Mouse (Mus musculus) myocyte (in vitro differentiated cells): ENCODE measurements around the gene Sec22c. TPM values are rescaled to one million over a fixed set of nuclear protein-coding genes. Genes with fewer than 3 reads are reported as not detected.

Experiments
- H3K27me3 ChIP-seq: one replicate; pipeline ENCODE4 v1.6.1; 2011; ENCODE audit not compliant: control insufficient read depth, insufficient read depth, insufficient read length
- H3K36me3 ChIP-seq: one replicate; pipeline ENCODE4 v1.6.1; 2011; ENCODE audit not compliant: control insufficient read depth, insufficient read depth
- H3K4me2 ChIP-seq: one replicate; pipeline ENCODE4 v1.6.1; 2011; ENCODE audit warnings: low read depth, control low read depth
- H3K4me3 ChIP-seq: one replicate; pipeline ENCODE4 v1.5.1; 2011; ENCODE audit warnings: mild to moderate bottlenecking, control low read depth, moderate library complexity
- H3K79me2 ChIP-seq: one replicate; pipeline ENCODE4 v1.6.1; 2011; ENCODE audit not compliant: control insufficient read depth, insufficient read depth
- H3ac ChIP-seq: one replicate; pipeline ENCODE4 v1.6.1; 2011; ENCODE audit not compliant: control insufficient read depth, insufficient read length
- CEBPB ChIP-seq: IDR thresholded peaks from 2 replicates; pipeline ENCODE4 v1.6.1; 2011; ENCODE audit warnings: mild to moderate bottlenecking, moderate library complexity; ENCODE audit not compliant: poor library complexity, insufficient read depth, severe bottlenecking
- E2F4 ChIP-seq: IDR thresholded peaks from one replicate; pipeline ENCODE4 v1.6.1; 2011; ENCODE audit warnings: mild to moderate bottlenecking, control low read depth, moderate library complexity; ENCODE audit not compliant: insufficient read depth
- MAX ChIP-seq: IDR thresholded peaks from one replicate; pipeline ENCODE4 v1.6.1; 2011; ENCODE audit warnings: low read depth, mild to moderate bottlenecking, control low read depth
- MYOD1 ChIP-seq, 3 experiments: IDR thresholded peaks; one replicate each; pipeline ENCODE4 v1.6.1; 2011; ENCODE audit warnings: control low read depth in 2 of 3, low read depth in 2 of 3, mild to moderate bottlenecking in 2 of 3, moderate library complexity in 1 of 3; ENCODE audit not compliant: insufficient read length in 2 of 3, control insufficient read depth in 1 of 3
- MYOG ChIP-seq, 3 experiments: IDR thresholded peaks; one replicate each; pipeline ENCODE4 v1.6.1; 2011; ENCODE audit warnings: control low read depth in 2 of 3, low read depth in 2 of 3, mild to moderate bottlenecking in 2 of 3; ENCODE audit not compliant: insufficient read length in 2 of 3, control insufficient read depth in 1 of 3, insufficient read depth in 1 of 3
- POLR2A ChIP-seq: IDR thresholded peaks from one replicate; pipeline ENCODE4 v1.6.1; 2011; ENCODE audit warnings: low read depth, mild to moderate bottlenecking, control low read depth, moderate library complexity; ENCODE audit not compliant: insufficient read length
- POLR2AphosphoS2 ChIP-seq: IDR thresholded peaks from one replicate; pipeline ENCODE4 v1.6.1; 2011; ENCODE audit warnings: low read depth, control low read depth; ENCODE audit not compliant: insufficient read length
- REST ChIP-seq: IDR thresholded peaks from one replicate; pipeline ENCODE4 v1.6.1; 2011; ENCODE audit warnings: mild to moderate bottlenecking, control low read depth, moderate library complexity; ENCODE audit not compliant: insufficient read depth, insufficient read length
- SRF ChIP-seq: IDR thresholded peaks from one replicate; pipeline ENCODE4 v1.6.1; 2011; ENCODE audit warnings: low read depth; ENCODE audit not compliant: control insufficient read depth, insufficient read length
- TCF12 ChIP-seq: IDR thresholded peaks from one replicate; pipeline ENCODE4 v1.6.1; 2011; ENCODE audit warnings: mild to moderate bottlenecking, control low read depth; ENCODE audit not compliant: poor library complexity, insufficient read depth, severe bottlenecking
- TCF3 ChIP-seq: IDR thresholded peaks from one replicate; pipeline ENCODE4 v1.6.1; 2011; ENCODE audit warnings: low read depth, control low read depth; ENCODE audit not compliant: insufficient read length
- USF1 ChIP-seq: IDR thresholded peaks from one replicate; pipeline ENCODE4 v1.6.1; 2011; ENCODE audit warnings: low read depth, mild to moderate bottlenecking, control low read depth, moderate library complexity
- polyA plus RNA-seq: library from polyadenylated mRNA; unstranded; fragments of >200 nt; fragmentation: generic; extraction: Trizol; gene quantifications from one replicate; pipeline ENCODE4 v1.2.1, GENCODE M21; 2012; ENCODE audit warnings: missing spikeins

Sec22c gene
- polyA plus RNA-seq, 1 experiment: 6.2 TPM

DNA sequence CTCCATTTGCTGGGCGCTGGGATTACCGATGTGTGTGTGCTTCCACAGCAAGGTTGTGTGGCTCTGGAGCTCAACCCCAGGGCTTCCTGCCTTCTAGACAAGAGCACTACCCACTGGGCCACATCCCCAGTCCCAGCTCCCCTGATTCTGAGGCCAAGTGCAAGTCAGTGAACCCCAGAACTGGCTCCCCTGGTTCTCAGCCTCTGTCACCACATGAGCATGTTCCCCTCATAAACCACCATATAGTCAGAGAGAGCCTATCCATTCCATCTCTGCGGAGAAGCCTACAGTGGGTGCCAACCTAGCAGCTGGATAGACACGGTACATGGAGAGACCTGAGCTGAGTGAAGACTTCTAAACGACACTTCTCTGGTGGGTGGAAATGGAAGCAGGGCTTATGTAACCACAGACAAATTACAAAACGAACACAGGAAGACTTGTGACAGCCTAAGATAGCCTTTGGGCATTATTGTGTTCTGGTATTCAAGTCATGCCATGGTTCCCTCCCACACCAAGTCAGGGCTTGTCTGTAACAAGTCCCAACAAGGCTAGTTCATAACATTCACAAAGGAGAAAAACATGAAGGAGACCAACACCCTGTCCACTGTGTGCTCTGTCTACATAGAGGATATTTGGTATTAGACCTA, 862 bp upstream of the Sec22c start:
- no peak for TF ChIP-seq TCF3
- TF ChIP-seq CEBPB: no peak
- TF ChIP-seq E2F4: no peak
- no peak for TF ChIP-seq POLR2AphosphoS2
- no peak for TF ChIP-seq SRF
- no peak for TF ChIP-seq MYOG (IDR thresholded peaks at IDR 0.05; ENCODE audit: control insufficient read depth in 1 of 3, insufficient read depth in 1 of 3, insufficient read length in 2 of 3, low read depth in 2 of 3)
- TF ChIP-seq POLR2A: no peak
- no peak for TF ChIP-seq USF1
- TF ChIP-seq REST: no peak
- TF ChIP-seq MYOD1 (IDR thresholded peaks at IDR 0.05; ENCODE audit: control insufficient read depth in 1 of 3, insufficient read length in 2 of 3, low read depth in 2 of 3): no peak
- no peak for TF ChIP-seq MAX
- TF ChIP-seq TCF12: no peak
- Histone ChIP-seq H3K36me3 (no peaks in the 10 kb centered on the region), H3K79me2 (peaks cover 11% of the 10 kb centered on the region), H3ac (no peak overlapping the region), H3K27me3 (no peaks in the 10 kb centered on the region), H3K4me2 (peak overlapping the region; percentile 89), H3K4me3 (peak overlapping the region; percentile 26)

DNA sequence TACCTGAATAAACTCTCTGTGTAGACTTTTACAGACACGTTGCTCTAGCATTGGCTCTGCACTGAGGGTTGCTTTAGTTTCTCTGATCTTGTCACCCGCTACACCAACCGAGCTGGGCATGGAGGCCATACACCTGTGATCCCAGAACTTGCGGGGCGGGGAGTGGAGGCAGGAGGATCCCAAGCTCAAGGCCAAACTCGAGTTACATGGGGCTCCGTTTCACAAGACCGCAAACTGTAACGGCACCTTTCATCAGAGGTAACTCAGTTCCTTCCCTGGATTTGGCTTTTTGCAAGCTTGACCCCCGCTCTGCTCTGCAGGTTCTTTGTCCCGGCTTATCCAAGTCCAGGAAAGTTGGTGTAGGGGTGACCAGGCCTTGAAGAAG, 1.0 kb downstream of the Sec22c start:
- Histone ChIP-seq H3K27me3 (no peaks in the 10 kb centered on the region), H3K36me3 (no peaks in the 10 kb centered on the region), H3K79me2 (peaks cover 4% of the 10 kb centered on the region), H3K4me2 (peak overlapping the region; percentile 98), H3K4me3 (peak overlapping the region; percentile 26), H3ac (peak overlapping the region; percentile 59)
- TF ChIP-seq MAX (no peak), SRF (no peak), POLR2AphosphoS2 (no peak), USF1 (no peak), TCF12 (no peak), POLR2A (no peak), MYOD1 (IDR thresholded peaks at IDR 0.05; ENCODE audit: control insufficient read depth in 1 of 3, insufficient read length in 2 of 3, low read depth in 2 of 3) (no peak), E2F4 (no peak), TCF3 (no peak), MYOG (IDR thresholded peaks at IDR 0.05; ENCODE audit: control insufficient read depth in 1 of 3, insufficient read depth in 1 of 3, insufficient read length in 2 of 3, low read depth in 2 of 3) (no peak), CEBPB (no peak), REST (no peak)

GRCm38 (mm10) chr9:121697150-121698049, 7.9 kb downstream of the Sec22c start:
- H3K36me3 ChIP-seq: no peaks in the 10 kb centered on the region
- no peaks in the 10 kb centered on the region for H3K79me2 ChIP-seq
- TF ChIP-seq TCF3: no peak
- TF ChIP-seq MYOD1 (IDR thresholded peaks at IDR 0.05; ENCODE audit: control insufficient read depth in 1 of 3, insufficient read length in 2 of 3, low read depth in 2 of 3): peak in 1 of 3 experiments; percentile 8
- peak in 1 of 3 experiments; percentile 39 for TF ChIP-seq MYOG (IDR thresholded peaks at IDR 0.05; ENCODE audit: control insufficient read depth in 1 of 3, insufficient read depth in 1 of 3, insufficient read length in 2 of 3, low read depth in 2 of 3)
- TF ChIP-seq SRF: peak; percentile 39

DNA sequence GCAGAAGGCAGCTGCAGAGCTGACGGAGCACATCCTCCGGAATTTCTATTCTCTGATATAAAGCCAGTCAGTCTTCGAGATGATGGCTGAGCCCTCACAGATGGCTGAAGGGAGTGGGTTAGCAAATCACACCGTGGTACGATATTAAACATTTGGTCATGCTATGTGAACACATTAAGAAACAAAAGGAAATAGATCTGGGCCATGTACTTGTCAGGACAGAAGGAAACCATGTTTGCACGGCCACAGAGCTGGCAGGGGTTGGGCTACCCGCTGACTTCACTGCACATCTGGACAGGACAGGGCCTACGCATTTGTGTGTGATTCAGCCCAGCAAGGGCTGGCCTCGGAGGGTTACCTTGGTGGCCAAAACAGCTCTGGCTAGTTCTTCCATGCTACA, 8.7 kb downstream of the Sec22c start:
- Histone ChIP-seq H3K4me3 (no peak overlapping the region), H3K36me3 (no peaks in the 10 kb centered on the region), H3K79me2 (no peaks in the 10 kb centered on the region), H3ac (no peak overlapping the region), H3K27me3 (no peaks in the 10 kb centered on the region), H3K4me2 (no peak overlapping the region)
- TF ChIP-seq MAX: no peak
- no peak for TF ChIP-seq REST
- no peak for TF ChIP-seq TCF12
- TF ChIP-seq E2F4: no peak
- TF ChIP-seq TCF3: no peak
- TF ChIP-seq MYOD1 (IDR thresholded peaks at IDR 0.05; ENCODE audit: control insufficient read depth in 1 of 3, insufficient read length in 2 of 3, low read depth in 2 of 3): no peak
- TF ChIP-seq SRF: no peak
- no peak for TF ChIP-seq CEBPB
- TF ChIP-seq MYOG (IDR thresholded peaks at IDR 0.05; ENCODE audit: control insufficient read depth in 1 of 3, insufficient read depth in 1 of 3, insufficient read length in 2 of 3, low read depth in 2 of 3): no peak

More at GRCm38 (mm10) chr9:121697150-121698049, 7.9 kb downstream of the Sec22c start:
- no peak overlapping the region for H3K4me3 ChIP-seq
- no peaks in the 10 kb centered on the region for H3K27me3 ChIP-seq
- H3ac ChIP-seq: no peak overlapping the region
- no peak overlapping the region for H3K4me2 ChIP-seq
